Mouse (Mus musculus): ENCODE results near the gene Sacm1l.
A peak's percentile ranks its signal among the peaks of the same experiment; 100 is the strongest.

Gene Sacm1l

DNA sequence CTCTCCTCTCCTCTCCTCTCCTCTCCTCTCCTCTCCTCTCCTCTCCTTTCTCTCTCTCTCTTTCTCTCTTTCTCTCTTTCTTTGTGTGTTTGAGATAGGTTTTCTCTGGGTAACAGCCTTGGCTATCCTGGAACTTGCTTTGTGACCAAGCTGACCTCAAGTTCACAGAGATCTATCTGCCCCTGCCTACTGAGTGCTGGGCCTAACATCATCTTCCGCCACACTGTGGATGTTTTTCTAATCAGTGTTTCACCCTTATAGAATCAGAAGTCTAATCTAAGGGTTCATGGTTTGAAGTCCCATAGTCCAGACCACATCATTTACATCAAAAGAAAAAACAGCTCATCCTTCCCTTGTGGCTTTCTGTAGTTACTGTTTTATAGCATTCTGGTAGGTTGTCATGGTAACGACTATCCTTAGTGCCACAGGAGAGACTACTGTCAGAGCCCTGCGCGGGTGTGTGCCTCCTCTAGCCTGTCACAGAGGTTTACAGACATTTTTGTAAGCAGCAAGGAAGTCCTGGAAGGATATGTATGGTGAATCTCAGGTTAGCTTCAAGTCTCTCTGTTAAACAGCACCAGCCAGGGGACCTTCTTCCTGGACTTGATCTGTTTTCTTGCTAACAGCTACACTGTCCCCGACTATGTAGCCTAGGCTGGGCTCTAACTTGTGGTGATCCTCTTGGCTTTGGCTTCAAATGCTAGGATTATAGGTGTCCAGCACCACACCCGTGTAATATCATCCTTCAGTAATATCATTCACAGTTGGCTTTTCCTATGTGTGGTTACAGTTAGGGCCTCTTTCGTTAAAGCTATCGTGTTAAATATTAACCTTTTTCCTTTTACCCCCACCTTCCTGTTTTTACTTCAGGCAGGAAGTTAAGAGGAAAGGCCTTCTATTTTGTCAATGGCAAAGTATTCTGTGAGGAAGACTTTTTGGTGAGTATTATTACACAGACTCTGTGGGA is 19.6 kb upstream of the Sacm1l start:
- DNase-seq (ENCODE audit: low read depth) = no peak

DNA sequence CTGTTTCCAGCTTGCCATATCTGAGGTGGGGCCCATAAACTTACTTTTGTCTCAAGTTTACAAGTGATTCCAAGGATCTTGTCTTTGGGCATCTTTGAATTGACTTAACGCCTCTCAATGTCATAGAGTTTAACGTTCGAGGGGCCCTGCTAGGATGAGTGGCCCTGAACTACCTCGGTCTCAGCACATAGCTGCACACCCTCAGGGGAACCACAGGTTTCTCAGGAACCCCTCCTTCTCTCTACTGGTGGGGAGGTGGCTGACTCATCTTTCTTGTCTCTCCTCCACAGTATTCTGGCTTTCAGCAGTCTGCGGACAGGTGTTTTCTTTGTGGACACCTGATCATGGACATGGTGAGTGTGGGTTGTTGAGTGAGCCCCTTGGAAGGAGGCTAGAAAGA is 18.6 kb upstream of the Sacm1l start:
- DNase-seq (ENCODE audit: low read depth) = no peak

DNA sequence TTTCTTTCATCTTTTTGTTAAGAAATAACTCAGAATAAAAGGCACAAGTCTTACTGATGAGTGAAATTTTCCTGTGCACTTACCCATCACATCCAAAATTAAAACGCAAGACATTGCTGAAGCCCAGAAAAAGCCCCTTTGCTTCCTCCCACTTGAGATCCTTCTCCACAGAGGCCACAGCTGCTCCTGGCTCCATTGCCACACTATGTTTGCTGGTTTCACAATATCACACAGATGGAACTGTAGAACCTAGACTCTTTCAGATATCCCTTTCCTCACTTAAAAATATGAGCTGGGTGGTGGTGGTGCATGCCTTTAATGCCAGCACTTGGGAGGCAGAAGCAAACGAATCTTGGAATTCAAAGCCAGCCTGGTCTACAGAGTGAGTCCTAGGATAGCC is 17.1 kb upstream of the Sacm1l start:
- no peak for DNase-seq (ENCODE audit: low read depth)

DNA sequence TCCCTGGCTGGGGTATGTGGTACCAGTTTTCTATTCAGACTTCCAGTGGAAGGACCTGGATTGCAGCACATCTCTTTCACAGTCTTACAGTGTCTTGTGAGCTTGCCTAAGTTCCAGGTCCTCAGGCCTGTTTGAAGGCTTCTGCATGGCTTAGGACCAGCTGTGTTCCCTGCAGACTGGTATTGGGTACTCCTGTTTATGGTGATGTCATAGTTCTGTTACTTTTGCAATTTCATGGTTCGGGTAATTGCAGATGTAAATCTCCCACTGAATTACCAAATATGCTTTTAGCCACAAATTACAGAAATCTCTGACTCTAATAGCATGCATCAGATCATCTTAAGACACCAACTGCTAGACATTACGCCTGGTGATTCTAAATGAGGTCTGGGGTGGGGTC is 14.5 kb upstream of the Sacm1l start:
- no peak for DNase-seq (ENCODE audit: low read depth)

DNA sequence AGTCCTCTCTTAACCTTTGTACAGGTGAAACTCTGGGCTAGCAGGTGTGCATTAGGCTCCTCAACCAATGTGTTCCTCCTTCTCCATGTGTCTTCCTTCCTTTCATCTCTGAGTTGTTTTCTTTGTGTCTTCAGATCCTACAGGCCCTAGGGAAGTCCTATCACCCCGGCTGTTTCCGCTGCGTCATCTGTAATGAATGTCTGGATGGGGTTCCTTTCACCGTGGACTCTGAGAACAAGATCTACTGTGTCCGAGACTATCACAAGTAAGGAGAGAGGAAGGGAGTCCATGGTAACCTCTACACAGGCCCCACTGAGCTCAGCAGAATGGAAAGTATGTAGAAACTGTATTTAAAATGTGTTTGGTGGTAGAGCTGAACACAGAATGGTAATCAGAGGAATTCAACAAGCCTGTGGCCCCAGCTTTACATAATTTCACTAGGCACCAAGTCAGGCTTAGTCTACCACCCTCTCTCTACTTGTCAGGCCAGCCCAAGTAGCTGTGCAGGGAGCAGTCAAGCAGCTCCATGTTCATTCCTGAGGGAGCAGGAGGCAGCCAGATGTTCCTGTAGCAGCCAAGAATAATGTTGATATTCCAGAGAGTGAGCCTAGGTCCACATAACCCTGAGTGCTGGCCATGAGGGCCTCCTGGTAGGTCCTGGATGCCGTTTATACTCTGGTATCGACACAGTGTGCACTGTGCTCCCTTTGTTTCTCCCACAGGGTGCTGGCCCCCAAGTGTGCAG is 12.7 kb upstream of the Sacm1l start:
- peak; percentile 60 for DNase-seq (ENCODE audit: low read depth)

DNA sequence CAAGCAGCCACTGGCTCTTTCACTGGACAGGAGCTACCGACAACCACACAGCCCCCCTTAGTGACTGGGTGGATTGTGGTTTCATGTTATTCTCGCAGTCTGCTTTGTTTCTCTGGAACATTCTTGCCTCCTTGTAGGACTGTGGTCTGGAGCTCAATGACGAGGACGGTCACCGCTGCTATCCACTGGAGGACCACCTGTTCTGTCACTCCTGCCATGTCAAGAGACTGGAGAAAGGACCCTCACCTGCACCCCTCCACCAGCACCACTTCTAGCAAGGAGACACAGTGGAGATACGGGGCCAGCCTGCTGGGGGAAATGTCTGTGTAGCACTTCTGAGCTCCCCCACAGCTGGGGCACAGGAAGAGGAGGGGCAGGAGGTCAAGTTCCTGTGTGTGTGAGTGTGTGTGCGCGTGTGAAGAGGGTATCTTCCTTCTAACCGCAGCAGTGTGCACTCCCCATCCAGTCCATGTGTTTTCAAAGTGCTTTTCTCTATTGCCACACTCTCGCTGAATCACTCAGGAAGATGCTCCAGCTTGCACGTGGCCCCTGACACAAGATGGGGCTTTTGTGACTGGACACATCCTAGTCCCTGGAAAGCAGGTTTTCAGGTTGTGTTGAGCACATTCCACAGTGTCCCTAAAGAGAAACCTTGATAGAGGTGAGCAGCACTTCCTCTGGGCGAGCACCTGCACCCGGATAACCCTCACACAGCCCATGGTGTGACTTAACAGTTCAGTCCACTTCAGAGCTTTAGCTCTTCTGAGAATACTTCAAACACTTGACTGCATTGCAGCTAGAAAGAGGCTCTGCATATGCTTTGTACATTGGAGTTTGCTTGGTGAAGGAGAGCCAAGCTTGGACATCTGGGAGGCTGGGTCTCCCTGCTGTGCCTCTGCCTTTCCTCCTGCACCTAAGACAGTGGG is 10.3 kb upstream of the Sacm1l start:
- DNase-seq (ENCODE audit: low read depth) = no peak

DNA sequence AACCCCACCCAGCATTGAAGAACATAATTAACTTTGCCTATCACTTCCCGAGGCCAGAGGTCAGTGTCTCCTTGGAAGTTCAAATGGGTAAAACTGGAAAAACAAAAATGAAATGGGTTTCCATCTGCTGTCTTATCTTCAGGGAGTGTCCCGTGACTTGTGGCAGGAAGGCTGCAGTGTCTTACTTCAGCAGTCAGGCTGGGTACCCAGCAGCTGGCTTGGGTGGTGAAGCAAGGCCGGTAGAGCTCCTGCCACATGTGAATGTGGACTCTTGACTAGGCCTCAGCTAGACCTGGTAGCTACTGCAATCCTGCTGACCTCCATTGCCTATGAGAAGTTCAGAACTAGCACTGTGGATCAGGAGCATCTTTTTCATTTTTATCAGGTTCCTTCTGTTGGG is 8.8 kb upstream of the Sacm1l start:
- DNase-seq (ENCODE audit: low read depth) = no peak

DNA sequence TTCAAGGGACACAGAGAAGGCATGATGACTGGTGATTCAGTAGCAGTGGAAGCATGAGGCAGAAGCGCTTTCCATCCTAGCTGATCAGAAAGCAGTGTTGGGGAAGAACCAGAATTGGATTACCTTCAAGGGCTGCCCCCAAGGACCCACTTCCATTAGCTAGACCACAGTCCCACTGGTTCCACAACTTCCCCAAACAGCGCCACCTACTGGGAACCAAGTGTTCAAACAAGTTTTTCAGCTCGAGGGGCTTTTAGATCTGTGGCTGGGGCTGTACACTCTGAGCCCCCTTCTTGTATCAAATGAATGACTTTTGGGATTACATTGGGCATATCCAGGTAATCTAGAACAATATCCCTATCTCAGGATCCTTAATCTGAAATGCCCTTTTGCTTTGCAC is 5.9 kb upstream of the Sacm1l start:
- DNase-seq (ENCODE audit: low read depth) = no peak

DNA sequence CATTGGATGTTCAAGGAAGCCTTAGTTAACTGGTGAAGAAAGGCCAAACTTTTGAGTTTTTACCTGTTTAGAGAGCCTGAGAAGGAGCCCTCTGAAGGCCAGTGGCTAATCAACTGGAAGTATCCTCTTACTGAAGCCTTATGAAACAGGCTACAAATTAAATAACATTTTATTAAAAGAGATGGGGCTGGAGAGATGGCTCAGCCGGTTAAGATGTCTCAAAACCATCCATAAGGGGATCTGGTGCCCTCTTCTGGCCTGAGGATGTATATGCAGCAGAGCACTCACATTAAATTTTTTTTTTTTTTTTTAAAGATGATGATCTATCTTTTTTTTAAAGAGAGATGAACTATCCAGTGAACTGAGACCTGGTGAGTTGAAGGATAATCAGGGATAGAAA is 4.5 kb upstream of the Sacm1l start:
- peak; percentile 48 for DNase-seq (ENCODE audit: low read depth)

DNA sequence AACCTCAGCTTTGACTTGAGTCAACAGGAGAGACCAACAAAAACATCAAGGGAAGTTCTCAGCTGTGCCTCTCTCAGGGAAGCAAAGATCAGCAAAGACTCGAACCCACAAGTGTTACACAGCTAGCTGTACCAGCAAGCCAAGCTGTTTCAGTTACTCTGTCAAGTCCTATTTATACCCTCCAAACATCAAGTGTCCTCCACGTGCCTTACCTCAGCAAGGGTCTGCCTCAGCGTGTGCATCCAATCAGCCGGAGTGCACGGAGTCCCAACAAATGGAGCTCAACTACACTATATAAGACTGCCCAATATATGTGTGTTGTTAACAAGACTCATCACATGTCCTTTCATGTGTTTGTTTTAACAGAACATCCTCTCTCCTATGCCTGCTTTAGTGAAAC is 3.1 kb upstream of the Sacm1l start:
- DNase-seq (ENCODE audit: low read depth) = no peak

DNA sequence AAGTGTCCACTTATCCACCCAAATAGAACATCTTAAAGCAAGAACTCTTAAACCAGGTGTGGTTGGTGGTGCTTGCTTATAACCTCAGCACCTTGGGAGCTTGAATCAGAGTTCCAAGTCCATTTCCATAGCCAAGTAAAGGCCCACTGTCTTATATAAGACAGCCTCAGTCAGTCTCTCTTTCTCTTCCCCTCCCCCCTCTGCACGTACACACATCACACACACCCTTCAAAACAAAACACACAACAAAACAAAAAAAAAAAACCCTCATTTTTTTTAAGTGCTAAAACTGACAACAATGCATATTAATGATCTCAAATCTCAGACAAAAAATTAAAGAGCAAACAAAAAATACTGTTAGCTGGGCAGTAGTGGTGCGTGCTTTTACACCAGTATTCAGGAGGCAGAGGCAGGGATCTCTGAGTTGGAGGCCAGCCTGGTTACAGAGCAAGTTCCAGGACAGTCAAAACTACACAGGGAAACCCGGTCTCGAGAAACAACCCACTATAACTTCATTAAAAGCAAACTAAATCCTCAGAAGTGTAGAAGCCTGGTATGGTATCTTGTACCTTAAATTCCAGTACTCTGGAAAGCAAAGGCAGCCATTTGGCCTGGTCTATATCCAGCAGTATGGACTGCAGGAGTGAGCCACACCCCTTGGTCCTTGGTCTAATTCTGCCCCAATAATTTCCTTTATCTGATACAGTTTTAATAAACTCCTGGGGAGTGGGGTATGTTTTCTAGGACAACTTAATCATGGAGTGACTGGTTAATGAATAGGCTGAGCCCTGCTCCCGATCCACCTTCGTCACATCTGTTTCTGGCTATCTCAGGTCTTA is 1.3 kb upstream of the Sacm1l start:
- DNase-seq (ENCODE audit: low read depth) = no peak

DNA sequence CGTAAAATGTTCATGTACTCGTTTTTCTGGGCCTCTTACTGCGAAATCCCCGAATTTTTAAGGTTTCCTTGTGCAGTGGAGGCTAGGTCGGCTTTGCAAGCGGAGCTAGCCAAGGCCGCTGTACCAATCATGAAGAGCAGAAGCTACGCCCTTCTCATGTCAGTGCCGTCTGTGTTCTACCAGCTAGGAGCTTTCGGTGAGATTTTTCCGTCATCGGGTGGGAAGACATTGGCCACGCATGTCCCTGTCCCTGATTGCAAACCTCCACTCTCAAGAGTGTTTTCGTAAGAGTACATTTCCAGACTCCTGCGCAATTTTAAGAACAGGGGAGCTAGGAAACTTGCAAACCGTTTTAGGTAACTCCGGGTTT is 648 bp upstream of the Sacm1l start:
- DNase-seq (ENCODE audit: low read depth) = no peak

DNA sequence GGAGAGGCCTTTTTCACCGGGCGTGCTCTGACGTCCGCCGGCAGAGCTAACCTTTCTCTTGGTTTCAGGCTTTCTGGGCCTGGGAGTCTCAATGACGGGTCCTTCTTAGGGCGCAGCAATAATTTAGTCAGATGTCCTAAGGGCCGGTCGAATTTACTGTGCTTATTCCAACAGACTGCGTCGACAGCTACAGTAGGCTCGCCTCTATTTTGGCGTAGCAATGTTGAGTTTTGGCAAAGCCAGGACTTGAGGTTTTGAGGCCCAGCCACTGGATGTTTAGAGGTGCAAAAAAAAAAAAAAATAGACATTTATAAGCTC is 558 bp downstream of the Sacm1l start:
- DNase-seq (ENCODE audit: low read depth) = no peak

DNA sequence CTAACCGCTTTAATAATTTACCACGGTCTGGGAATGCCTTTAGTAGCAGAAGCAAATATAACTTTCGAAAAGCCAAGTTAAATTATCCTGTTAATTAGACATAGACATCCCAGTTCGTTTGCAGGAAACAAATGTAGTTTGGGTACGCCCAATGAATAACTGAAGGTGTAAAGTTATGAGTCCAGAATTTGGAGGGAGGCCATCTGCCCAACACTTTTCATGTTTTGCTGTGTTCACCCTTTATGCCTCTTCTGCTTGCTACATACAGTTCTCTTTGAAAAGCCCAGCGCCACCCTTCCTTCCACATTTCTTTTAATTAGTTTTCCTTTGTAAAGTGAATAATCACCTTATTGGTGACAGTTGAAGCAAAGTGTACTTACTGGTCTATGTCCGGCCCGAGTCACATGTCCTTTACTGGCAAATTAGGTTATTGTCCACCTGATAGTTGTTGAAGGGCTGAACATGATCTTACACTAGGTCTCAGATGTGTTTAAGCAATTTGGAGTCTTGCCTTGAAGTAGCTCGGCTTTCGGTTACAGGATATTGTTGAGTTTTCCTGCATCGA is 1.1 kb downstream of the Sacm1l start:
- no peak for DNase-seq (ENCODE audit: low read depth)

DNA sequence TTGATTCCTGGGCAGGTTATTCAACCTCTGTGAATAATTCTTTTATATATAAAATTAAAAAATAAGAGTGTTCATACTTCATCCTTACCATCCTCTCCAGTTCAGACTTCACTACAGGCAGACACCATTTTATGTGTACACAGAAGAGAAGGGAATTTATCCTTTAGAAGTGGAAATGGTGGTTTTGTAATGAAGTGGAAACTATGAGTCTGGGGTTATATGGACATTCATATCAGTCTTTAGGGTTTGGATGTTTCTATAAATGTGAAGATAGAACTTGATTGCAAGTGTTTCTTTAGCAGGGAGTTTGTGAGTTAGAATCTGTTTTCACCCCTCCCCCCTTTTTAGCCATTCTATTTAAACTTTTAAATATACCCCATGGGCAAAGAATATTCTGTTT is 1.7 kb downstream of the Sacm1l start:
- no peak for DNase-seq (ENCODE audit: low read depth)

DNA sequence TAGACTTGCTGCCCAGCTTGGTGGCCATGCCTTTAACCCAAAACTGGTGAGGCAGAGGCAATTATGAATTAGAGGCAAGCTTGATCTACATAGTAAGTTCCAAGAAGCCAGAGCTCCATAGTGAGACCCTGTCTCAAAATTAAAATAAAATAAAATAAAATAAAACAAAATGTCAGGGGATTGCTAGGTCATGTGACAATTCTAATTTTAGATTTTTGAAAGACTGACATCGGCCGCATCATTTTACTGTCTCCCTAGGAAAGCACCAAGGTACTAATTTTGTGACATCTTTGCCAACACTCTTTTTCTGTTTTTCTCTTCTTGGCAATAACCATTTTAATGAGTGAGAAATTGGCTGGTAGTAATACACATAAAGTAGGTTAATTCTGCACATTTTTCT is 7.1 kb downstream of the Sacm1l start:
- no peak for DNase-seq (ENCODE audit: low read depth)

DNA sequence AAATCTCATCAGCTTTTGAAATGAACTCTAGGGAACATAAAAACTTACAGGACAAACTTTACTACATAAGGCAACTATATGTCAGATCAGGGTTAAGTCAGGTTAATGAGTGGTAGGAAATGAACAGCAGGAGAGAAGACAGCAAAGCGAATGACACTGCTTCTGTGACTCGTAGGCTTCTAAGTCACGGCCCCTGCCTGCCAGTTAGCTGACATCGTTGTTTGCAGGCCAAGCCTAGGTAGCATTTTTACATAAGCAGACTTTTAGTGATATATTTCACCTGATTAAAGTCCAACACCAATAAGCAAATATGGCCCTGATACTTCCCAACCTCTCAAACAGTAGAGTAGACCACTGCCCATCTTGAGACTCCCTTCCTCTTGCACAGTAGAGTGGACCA is 8.6 kb downstream of the Sacm1l start:
- no peak for DNase-seq (ENCODE audit: low read depth)

DNA sequence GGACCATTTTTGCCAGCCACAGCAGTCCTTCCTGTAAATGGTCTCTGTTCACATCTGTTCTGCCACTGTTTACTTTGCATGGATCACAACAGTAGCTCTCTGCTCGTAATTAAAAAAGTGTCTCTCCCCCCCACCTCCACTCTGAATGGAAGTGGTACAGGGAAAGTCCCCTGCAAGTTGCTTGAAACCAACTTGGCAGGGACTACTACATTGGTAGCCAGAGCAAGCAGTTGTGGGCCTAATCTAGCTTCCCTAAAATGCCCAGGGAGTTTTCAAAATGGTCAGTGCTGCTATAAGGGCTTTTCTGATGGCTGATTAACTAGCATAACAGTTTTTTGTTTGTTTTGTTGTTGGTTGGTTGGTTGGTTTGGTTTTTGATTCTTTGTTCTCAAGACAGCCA is 9.5 kb downstream of the Sacm1l start:
- no peak for DNase-seq (ENCODE audit: low read depth)

DNA sequence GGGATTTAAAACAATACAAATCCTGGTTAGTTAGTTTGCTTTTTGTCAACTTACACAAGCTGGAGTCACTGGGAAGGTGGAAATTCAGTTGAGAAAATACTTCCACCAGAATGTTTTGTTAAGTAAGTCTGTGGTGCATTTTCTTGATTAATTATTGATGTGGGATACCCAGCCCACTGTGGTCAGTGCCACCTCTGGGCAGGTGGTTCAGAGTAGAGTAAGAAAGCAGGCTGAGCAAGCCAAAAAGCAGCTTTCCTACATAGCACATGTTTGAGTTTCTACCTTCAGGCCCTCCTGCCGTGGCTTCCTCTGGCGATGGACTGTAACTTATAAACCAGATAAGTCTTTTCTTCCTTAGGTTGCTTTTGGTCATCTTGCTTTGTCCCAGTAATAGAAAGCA is 10.3 kb downstream of the Sacm1l start:
- no peak for DNase-seq (ENCODE audit: low read depth)

DNA sequence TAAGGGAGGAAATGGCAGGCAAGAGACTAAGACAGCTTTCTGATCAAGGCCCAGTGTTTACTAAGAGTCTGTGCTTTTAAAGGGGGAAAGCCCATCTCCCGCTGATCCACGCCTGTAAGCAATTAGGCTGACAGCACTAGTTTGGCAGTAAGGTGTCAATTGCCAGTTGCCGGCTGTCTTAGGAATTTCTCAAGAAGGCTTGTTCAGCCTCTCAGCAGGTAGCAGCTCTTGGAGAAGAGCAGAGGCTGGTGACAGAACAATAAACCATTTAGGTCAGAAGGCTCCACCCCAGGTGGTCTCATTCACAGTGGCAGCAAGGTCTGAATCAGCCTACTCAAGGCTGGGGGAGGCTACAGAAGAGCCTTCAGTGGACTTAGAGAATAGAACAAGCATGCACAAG is 25.0 kb downstream of the Sacm1l start:
- no peak for DNase-seq (ENCODE audit: low read depth)
